Mouse (Mus musculus): ENCODE measurements around the gene Lyl1. TPM values are rescaled to one million over a fixed set of nuclear protein-coding genes. Genes with fewer than 3 reads are reported as not detected.

Gene Lyl1
- polyA plus RNA-seq, 1 experiment from 2014 or later = 5.8 TPM

- Histone ChIP-seq H3K4me3 (replicated peaks) (no peak overlapping the region), H3K36me3 (peaks cover 78% of the 10 kb centered on the region), H3K4me1 (peaks cover 20% of the 10 kb centered on the region), H3K4me2 (replicated peaks) (no peak overlapping the region), H3K9me3 (replicated peaks) (no peaks in the 10 kb centered on the region), H3K27ac (replicated peaks) (no peak overlapping the region), H3K9ac (no peak overlapping the region), H3K27me3 (no peaks in the 10 kb centered on the region)
- no peak for ATAC-seq (ENCODE audit: insufficient number of reproducible peaks, low FRiP score, low TSS enrichment, low read depth)
- WGBS = 94% methylated on average over 6 of the region's 6 CpGs
These were observed 6.1 kb upstream of the Lyl1 start for GRCm38 (mm10) chr8:84695140-84695539.

- H3K4me2 ChIP-seq (replicated peaks) = no peak overlapping the region
- no peak for ATAC-seq (ENCODE audit: insufficient number of reproducible peaks, low FRiP score, low TSS enrichment, low read depth)
- peaks cover 23% of the 10 kb centered on the region for H3K4me1 ChIP-seq
- H3K4me3 ChIP-seq (replicated peaks) = no peak overlapping the region
- peaks cover 7% of the 10 kb centered on the region for H3K27me3 ChIP-seq
- 84% methylated on average over 14 of the region's 14 CpGs for WGBS
- H3K9me3 ChIP-seq (replicated peaks) = no peaks in the 10 kb centered on the region
- H3K36me3 ChIP-seq = peaks cover 63% of the 10 kb centered on the region
- H3K27ac ChIP-seq (replicated peaks) = no peak overlapping the region
- no peak overlapping the region for H3K9ac ChIP-seq
These were observed 3.8 kb upstream of the Lyl1 start for GRCm38 (mm10) chr8:84697166-84698130.

GRCm38 (mm10) chr8:84698288-84698687 is 3.0 kb upstream of the Lyl1 start:
- 88% methylated on average over 5 of the region's 5 CpGs for WGBS
- H3K9me3 ChIP-seq (replicated peaks) = no peaks in the 10 kb centered on the region
- H3K27me3 ChIP-seq = peaks cover 15% of the 10 kb centered on the region
- H3K27ac ChIP-seq (replicated peaks) = peak overlapping the region; percentile 49; the same call in 1 of the 2 replicates
- no peak overlapping the region for H3K9ac ChIP-seq
- no peak overlapping the region for H3K4me3 ChIP-seq (replicated peaks)
- peaks cover 55% of the 10 kb centered on the region for H3K36me3 ChIP-seq
- no peak for ATAC-seq (ENCODE audit: insufficient number of reproducible peaks, low FRiP score, low TSS enrichment, low read depth)
- peaks cover 23% of the 10 kb centered on the region for H3K4me1 ChIP-seq
- no peak overlapping the region for H3K4me2 ChIP-seq (replicated peaks)

GRCm38 (mm10) chr8:84698929-84699401 is 2.3 kb upstream of the Lyl1 start:
- Histone ChIP-seq H3K4me2 (replicated peaks) (no peak overlapping the region), H3K27ac (replicated peaks) (peak overlapping the region; percentile 49), H3K27me3 (peaks cover 22% of the 10 kb centered on the region), H3K4me1 (peaks cover 30% of the 10 kb centered on the region), H3K9ac (no peak overlapping the region), H3K9me3 (replicated peaks) (no peaks in the 10 kb centered on the region), H3K4me3 (replicated peaks) (no peak overlapping the region), H3K36me3 (peaks cover 52% of the 10 kb centered on the region)
- WGBS = 84% methylated on average over 9 of the region's 9 CpGs
- 0 out of 2 replicates have a peak, but pooled peaks have one; percentile 12 for ATAC-seq (ENCODE audit: insufficient number of reproducible peaks, low FRiP score, low TSS enrichment, low read depth)

GRCm38 (mm10) chr8:84699861-84700322 is 1.4 kb upstream of the Lyl1 start:
- peaks cover 39% of the 10 kb centered on the region for H3K4me1 ChIP-seq
- no peak; the same call in 1 of the 2 replicates for ATAC-seq (ENCODE audit: insufficient number of reproducible peaks, low FRiP score, low TSS enrichment, low read depth)
- peak overlapping the region; percentile 49 for H3K27ac ChIP-seq (replicated peaks)
- H3K4me2 ChIP-seq (replicated peaks) = no peak overlapping the region
- peaks cover 30% of the 10 kb centered on the region for H3K27me3 ChIP-seq
- H3K9ac ChIP-seq = no peak overlapping the region
- peaks cover 52% of the 10 kb centered on the region for H3K36me3 ChIP-seq
- H3K9me3 ChIP-seq (replicated peaks) = no peaks in the 10 kb centered on the region
- 56% methylated on average over 7 of the region's 7 CpGs for WGBS
- H3K4me3 ChIP-seq (replicated peaks) = no peak overlapping the region

- peaks cover 45% of the 10 kb centered on the region for H3K4me1 ChIP-seq
- peak overlapping the region; percentile 49 for H3K27ac ChIP-seq (replicated peaks)
- peaks cover 34% of the 10 kb centered on the region for H3K27me3 ChIP-seq
- no peak overlapping the region for H3K4me2 ChIP-seq (replicated peaks)
- WGBS = 80% methylated on average over 5 of the region's 5 CpGs
- no peaks in the 10 kb centered on the region for H3K9me3 ChIP-seq (replicated peaks)
- ATAC-seq (ENCODE audit: insufficient number of reproducible peaks, low FRiP score, low TSS enrichment, low read depth) = no peak
- no peak overlapping the region for H3K4me3 ChIP-seq (replicated peaks)
- H3K9ac ChIP-seq = no peak overlapping the region
- H3K36me3 ChIP-seq = peaks cover 46% of the 10 kb centered on the region
These were observed 731 bp upstream of the Lyl1 start for GRCm38 (mm10) chr8:84700526-84700925.

- H3K4me2 ChIP-seq (replicated peaks) = peak overlapping the region; percentile 1; the same call in 1 of the 2 replicates
- H3K36me3 ChIP-seq = peaks cover 31% of the 10 kb centered on the region
- peaks cover 60% of the 10 kb centered on the region for H3K4me1 ChIP-seq
- no peak overlapping the region for H3K27ac ChIP-seq (replicated peaks)
- peaks cover 48% of the 10 kb centered on the region for H3K27me3 ChIP-seq
- no peak for ATAC-seq (ENCODE audit: insufficient number of reproducible peaks, low FRiP score, low TSS enrichment, low read depth)
- H3K4me3 ChIP-seq (replicated peaks) = peak overlapping the region; percentile 10; the same call in 1 of the 2 replicates
- H3K9me3 ChIP-seq (replicated peaks) = no peaks in the 10 kb centered on the region
- WGBS = 72% methylated on average over 9 of the region's 9 CpGs
- no peak overlapping the region for H3K9ac ChIP-seq
These were observed 1.3 kb downstream of the Lyl1 start for GRCm38 (mm10) chr8:84702561-84702960.

GRCm38 (mm10) chr8:84702963-84703465 is 1.8 kb downstream of the Lyl1 start:
- Histone ChIP-seq H3K36me3 (peaks cover 31% of the 10 kb centered on the region), H3K4me1 (peaks cover 64% of the 10 kb centered on the region), H3K4me3 (replicated peaks) (no peak overlapping the region; the same call in 1 of the 2 replicates), H3K9me3 (replicated peaks) (no peaks in the 10 kb centered on the region), H3K9ac (no peak overlapping the region), H3K27ac (replicated peaks) (no peak overlapping the region), H3K4me2 (replicated peaks) (0 out of 2 replicates have a peak overlapping the region, but pooled peaks have one; percentile 1), H3K27me3 (peaks cover 53% of the 10 kb centered on the region)
- 85% methylated on average over 6 of the region's 6 CpGs for WGBS
- no peak for ATAC-seq (ENCODE audit: insufficient number of reproducible peaks, low FRiP score, low TSS enrichment, low read depth)

GRCm38 (mm10) chr8:84703466-84704249 is 2.4 kb downstream of the Lyl1 start:
- Histone ChIP-seq H3K4me3 (replicated peaks) (0 out of 2 replicates have a peak overlapping the region, but pooled peaks have one; percentile 23), H3K36me3 (peaks cover 28% of the 10 kb centered on the region), H3K4me1 (peaks cover 69% of the 10 kb centered on the region), H3K9ac (no peak overlapping the region; the same call in 1 of the 2 replicates), H3K9me3 (replicated peaks) (no peaks in the 10 kb centered on the region), H3K4me2 (replicated peaks) (peak overlapping the region; percentile 39), H3K27me3 (peaks cover 57% of the 10 kb centered on the region), H3K27ac (replicated peaks) (no peak overlapping the region)
- ATAC-seq (ENCODE audit: insufficient number of reproducible peaks, low FRiP score, low TSS enrichment, low read depth) = no peak
- 21% methylated on average over 38 of the region's 38 CpGs for WGBS

- H3K4me2 ChIP-seq (replicated peaks) = peak overlapping the region; percentile 39
- peaks cover 59% of the 10 kb centered on the region for H3K27me3 ChIP-seq
- H3K27ac ChIP-seq (replicated peaks) = no peak overlapping the region
- H3K9ac ChIP-seq = no peak overlapping the region; the same call in 1 of the 2 replicates
- ATAC-seq (ENCODE audit: insufficient number of reproducible peaks, low FRiP score, low TSS enrichment, low read depth) = no peak
- no peaks in the 10 kb centered on the region for H3K9me3 ChIP-seq (replicated peaks)
- H3K4me1 ChIP-seq = peaks cover 72% of the 10 kb centered on the region
- WGBS = 18% methylated on average over 16 of the region's 16 CpGs
- H3K4me3 ChIP-seq (replicated peaks) = 0 out of 2 replicates have a peak overlapping the region, but pooled peaks have one; percentile 23
- H3K36me3 ChIP-seq = peaks cover 25% of the 10 kb centered on the region
These were observed 3.1 kb downstream of the Lyl1 start for GRCm38 (mm10) chr8:84704356-84704755.

Data from embryonic facial prominence, embryonic 15.5 days (tissue).